Mouse (Mus musculus): Measurements from ENCODE around the gene Taar3. TPM values are rescaled to one million over a fixed set of nuclear protein-coding genes. Genes with fewer than 3 reads are reported as not detected.

The Taar3 gene
- polyA plus RNA-seq, 1 experiment from 2014 or later = not detected

DNA sequence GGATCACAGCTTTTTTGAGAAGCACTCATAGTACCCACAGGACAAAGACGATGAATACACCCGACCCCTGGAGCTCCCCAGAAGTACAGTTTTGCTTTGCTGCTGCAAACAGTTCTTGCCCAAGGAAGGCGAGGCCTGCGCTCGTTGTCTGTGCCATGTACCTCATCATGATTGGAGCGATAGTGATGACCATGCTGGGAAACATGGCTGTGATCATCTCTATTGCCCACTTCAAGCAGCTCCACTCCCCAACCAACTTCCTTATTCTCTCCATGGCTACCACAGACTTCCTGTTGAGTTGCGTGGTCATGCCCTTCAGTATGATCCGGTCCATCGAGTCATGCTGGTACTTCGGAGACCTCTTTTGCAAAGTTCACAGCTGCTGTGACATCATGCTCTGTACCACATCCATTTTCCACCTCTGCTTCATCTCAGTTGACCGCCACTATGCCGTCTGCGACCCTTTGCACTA lies 11.1 kb downstream of the Taar3 start, which contains the start of gene Taar4:
Gene Taar4, plus strand, starts transcription at position 51 of the 472 bp plus-strand sequence.
- Histone ChIP-seq H3K36me3 (no peaks in the 10 kb centered on the region), H3K27ac (no peak within 1 kb of the TSS), H3K9me3 (replicated peaks) (no peaks in the 10 kb centered on the region), H3K4me3 (replicated peaks) (no peak within 1 kb of the TSS), H3K9ac (no peak within 1 kb of the TSS), H3K4me1 (replicated peaks) (no peaks in the 10 kb centered on the region), H3K4me2 (no peak within 1 kb of the TSS), H3K27me3 (no peaks in the 10 kb centered on the region)
- DNase-seq = no peak
- 69% methylated on average over 13 of the region's 13 CpGs for WGBS (ENCODE audit: insufficient replicate concordance)
- ATAC-seq (ENCODE audit: low read depth) = no peak

DNA sequence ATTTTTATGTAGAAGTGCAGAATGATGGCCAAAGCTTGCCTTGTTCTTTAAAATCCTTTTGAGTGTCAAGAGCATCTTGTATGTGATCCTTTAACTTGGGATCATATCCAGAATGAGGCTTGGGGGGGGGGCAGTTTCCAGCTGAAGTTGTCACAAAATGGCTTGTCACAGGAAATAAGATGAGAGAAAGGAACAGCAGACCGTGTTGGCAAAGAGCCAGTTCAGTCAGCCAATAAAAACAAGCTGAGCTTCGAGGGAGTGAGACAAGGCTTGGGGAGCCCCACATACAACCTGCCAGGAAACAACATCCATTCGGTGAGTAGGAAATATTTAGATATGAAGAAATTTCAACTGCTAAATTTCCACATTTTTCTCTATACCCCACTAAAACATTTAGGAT lies 14.1 kb downstream of the Taar3 start:
- WGBS (ENCODE audit: insufficient replicate concordance) = 47% methylated on average over 3 of the region's 3 CpGs
- H3K4me3 ChIP-seq (replicated peaks) = no peak overlapping the region
- H3K4me1 ChIP-seq (replicated peaks) = no peaks in the 10 kb centered on the region
- H3K27me3 ChIP-seq = no peaks in the 10 kb centered on the region
- no peak overlapping the region for H3K4me2 ChIP-seq
- no peak overlapping the region for H3K9ac ChIP-seq
- H3K36me3 ChIP-seq = no peaks in the 10 kb centered on the region
- ATAC-seq (ENCODE audit: low read depth) = no peak
- no peak overlapping the region for H3K27ac ChIP-seq
- H3K9me3 ChIP-seq (replicated peaks) = no peaks in the 10 kb centered on the region
- no peak for DNase-seq

DNA sequence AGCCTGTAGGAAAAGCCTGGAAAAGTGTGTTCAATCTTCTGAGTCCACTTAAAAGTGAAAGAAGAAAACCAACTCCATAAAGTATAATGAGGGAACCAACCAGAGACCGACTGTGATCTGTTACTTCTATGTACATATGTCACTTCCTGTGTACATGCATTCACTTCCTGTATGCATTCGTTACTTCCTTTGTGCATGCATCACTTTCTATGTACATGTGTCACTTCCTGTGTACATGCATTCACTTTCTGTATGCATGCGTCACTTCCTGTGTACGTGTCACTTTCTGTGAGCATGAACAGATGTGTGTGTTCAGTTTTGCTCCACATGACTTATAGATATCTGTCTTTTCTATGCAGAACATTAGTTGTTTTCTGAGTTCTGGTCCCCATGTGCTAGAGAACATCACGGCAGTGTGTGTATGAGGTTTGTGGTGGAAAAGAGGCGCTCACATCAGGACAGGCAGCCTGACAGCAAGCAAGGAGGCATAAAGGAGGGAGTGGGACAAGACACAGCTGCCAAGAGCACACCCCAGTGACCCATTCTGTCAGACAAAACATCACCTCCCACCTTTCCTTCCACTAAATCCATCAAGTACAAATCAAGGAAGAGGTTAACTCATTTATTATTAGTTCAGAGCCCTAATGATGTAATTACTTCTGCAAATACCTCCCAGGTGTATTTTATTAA lies 15.7 kb downstream of the Taar3 start:
- Histone ChIP-seq H3K36me3 (no peaks in the 10 kb centered on the region), H3K4me2 (no peak overlapping the region), H3K9me3 (replicated peaks) (no peaks in the 10 kb centered on the region), H3K27me3 (no peaks in the 10 kb centered on the region), H3K4me1 (replicated peaks) (no peaks in the 10 kb centered on the region), H3K9ac (no peak overlapping the region), H3K27ac (no peak overlapping the region), H3K4me3 (replicated peaks) (no peak overlapping the region)
- ATAC-seq (ENCODE audit: low read depth) (no peak), DNase-seq (no peak)
- WGBS (ENCODE audit: insufficient replicate concordance) = 70% methylated on average over 6 of the region's 6 CpGs

DNA sequence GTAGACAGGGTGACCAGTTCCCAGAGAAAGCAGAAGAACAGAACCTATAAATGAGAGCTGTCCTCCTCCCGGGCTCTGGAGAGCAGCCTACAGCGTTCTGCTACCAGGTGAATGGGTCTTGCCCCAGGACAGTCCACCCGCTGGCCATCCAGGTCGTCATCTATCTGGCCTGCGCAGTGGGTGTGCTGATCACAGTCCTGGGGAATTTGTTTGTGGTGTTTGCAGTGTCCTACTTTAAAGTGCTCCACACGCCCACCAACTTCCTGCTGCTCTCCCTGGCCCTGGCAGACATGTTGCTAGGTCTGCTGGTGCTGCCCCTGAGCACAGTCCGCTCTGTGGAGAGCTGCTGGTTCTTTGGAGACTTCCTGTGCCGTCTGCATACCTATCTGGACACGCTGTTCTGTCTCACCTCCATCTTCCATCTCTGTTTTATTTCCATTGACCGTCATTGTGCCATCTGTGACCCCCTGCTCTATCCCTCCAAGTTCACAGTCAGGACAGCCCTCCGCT lies 21.4 kb downstream of the Taar3 start, which contains the start of gene Taar5:
Gene Taar5, plus strand, starts transcription at position 51 of the 510 bp plus-strand sequence.
- no peaks in the 10 kb centered on the region for H3K4me1 ChIP-seq (replicated peaks)
- no peak within 1 kb of the TSS for H3K4me3 ChIP-seq (replicated peaks)
- DNase-seq = no peak
- H3K27me3 ChIP-seq = no peaks in the 10 kb centered on the region
- 66% methylated on average over 11 of the region's 11 CpGs for WGBS (ENCODE audit: insufficient replicate concordance)
- no peaks in the 10 kb centered on the region for H3K9me3 ChIP-seq (replicated peaks)
- no peak for ATAC-seq (ENCODE audit: low read depth)
- H3K36me3 ChIP-seq = no peaks in the 10 kb centered on the region
- no peak within 1 kb of the TSS for H3K9ac ChIP-seq
- H3K4me2 ChIP-seq = no peak within 1 kb of the TSS
- H3K27ac ChIP-seq = no peak within 1 kb of the TSS

DNA sequence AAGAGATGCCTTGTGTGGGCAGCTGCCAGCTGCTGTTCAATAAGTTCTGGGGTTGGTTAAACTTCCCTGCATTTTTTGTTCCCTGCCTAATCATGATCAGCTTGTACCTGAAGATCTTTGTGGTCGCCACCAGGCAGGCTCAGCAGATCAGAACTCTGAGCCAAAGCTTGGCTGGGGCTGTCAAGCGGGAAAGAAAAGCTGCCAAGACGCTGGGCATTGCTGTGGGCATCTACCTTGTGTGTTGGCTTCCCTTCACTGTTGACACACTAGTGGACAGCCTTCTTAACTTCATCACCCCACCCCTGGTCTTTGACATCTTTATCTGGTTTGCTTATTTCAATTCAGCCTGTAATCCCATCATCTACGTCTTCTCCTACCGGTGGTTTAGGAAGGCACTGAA lies 21.9 kb downstream of the Taar3 start:
- H3K27ac ChIP-seq = no peak overlapping the region
- H3K9me3 ChIP-seq (replicated peaks) = no peaks in the 10 kb centered on the region
- H3K27me3 ChIP-seq = no peaks in the 10 kb centered on the region
- H3K4me2 ChIP-seq = no peak overlapping the region
- H3K4me1 ChIP-seq (replicated peaks) = no peaks in the 10 kb centered on the region
- 71% methylated on average over 5 of the region's 5 CpGs for WGBS (ENCODE audit: insufficient replicate concordance)
- H3K4me3 ChIP-seq (replicated peaks) = no peak overlapping the region
- DNase-seq (no peak), ATAC-seq (ENCODE audit: low read depth) (no peak)
- no peak overlapping the region for H3K9ac ChIP-seq
- H3K36me3 ChIP-seq = no peaks in the 10 kb centered on the region

DNA sequence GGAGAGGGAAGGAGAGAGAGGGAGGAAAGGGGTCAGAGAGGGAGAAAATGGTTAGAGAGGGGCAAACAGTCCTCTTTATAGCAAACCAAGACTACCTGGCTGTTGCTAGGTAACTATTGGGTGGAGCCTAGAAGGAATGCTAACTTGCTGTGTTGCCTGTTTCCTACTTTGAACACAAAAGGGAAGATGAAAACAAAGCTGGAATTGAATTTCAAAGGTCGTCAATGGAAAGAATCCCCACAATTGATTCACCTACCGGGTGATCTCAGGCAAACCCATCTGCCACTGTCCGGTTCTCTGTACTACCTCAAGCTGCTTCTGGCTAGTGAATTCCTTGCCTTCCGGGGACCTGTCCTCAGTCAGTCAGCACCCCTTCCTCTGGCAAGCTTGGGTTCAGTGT lies 28.6 kb downstream of the Taar3 start:
- H3K4me1 ChIP-seq (replicated peaks) = no peaks in the 10 kb centered on the region
- H3K27me3 ChIP-seq = no peaks in the 10 kb centered on the region
- H3K9me3 ChIP-seq (replicated peaks) = no peaks in the 10 kb centered on the region
- DNase-seq (no peak), ATAC-seq (ENCODE audit: low read depth) (no peak)
- no peak overlapping the region for H3K27ac ChIP-seq
- H3K9ac ChIP-seq = no peak overlapping the region
- WGBS (ENCODE audit: insufficient replicate concordance) = 54% methylated on average over 4 of the region's 4 CpGs
- no peaks in the 10 kb centered on the region for H3K36me3 ChIP-seq
- no peak overlapping the region for H3K4me3 ChIP-seq (replicated peaks)
- H3K4me2 ChIP-seq = no peak overlapping the region

DNA sequence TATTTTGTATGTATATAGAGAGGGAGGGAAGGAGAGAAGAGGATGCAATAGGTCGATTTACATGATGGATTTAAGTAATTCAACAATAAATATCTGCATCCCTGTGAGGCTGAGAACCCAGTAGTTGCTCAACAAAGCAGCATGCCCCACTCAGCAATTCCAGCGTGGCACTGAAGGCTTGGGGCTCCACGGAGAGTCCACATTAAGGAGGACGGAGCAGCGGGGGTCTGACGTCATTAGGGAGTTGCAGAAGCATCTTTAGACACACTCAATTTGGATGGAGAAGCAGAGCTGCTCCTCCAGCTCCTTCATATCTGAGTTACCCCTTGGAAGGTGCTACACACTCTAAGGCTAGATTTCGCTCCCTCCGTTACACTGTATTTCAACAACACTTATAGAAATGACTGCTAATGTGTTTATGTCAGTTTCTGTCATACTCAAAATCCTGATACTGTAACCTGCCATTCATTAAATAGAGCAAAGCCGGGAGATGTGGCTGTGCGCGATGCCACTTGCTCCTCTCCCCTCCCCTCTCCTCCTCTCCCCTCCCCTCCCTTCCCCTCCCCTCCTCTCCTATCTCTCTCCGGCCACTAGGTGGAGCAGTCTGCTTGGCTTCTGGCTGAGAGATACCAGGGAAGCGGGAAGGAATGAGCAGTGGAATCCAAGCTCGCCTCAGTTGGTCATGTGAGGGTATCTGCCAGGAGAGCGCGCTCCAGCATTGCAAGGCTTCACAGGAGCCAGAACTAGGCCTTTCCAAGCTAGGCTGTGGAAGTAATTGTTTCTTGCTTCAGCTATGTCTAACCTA lies 29.7 kb downstream of the Taar3 start:
- H3K4me1 ChIP-seq (replicated peaks) = no peaks in the 10 kb centered on the region
- no peak overlapping the region for H3K9ac ChIP-seq
- no peak overlapping the region for H3K4me2 ChIP-seq
- DNase-seq (peak; percentile 36), ATAC-seq (ENCODE audit: low read depth) (peak; percentile 63)
- no peak overlapping the region for H3K27ac ChIP-seq
- no peaks in the 10 kb centered on the region for H3K36me3 ChIP-seq
- no peak overlapping the region for H3K4me3 ChIP-seq (replicated peaks)
- WGBS (ENCODE audit: insufficient replicate concordance) = 36% methylated on average over 16 of the region's 16 CpGs
- H3K27me3 ChIP-seq = no peaks in the 10 kb centered on the region
- H3K9me3 ChIP-seq (replicated peaks) = no peaks in the 10 kb centered on the region

DNA sequence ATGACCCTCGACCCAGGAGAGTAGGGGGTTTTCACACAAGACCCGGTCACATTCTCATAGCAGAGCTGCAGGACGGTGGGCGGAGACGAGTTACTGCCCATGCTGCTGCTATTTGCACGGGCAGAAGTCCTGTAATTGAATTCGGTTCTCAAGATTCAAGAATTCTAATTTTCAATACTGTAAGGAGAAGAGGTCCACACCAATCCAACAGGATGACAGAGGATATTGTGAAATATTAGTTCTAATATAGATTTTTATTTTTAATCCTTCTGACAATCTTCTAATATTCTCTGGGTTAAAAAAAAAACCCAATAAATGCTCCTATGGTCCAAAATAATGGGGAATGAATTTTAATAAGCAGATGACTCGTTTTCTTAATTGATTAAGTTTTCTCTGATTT lies 36.2 kb downstream of the Taar3 start, which contains the start of gene Taar6:
Gene Taar6, minus strand, starts transcription at position 101 of the 400 bp plus-strand sequence.
- H3K4me1 ChIP-seq (replicated peaks) = no peaks in the 10 kb centered on the region
- 53% methylated on average over 8 of the region's 8 CpGs for WGBS (ENCODE audit: insufficient replicate concordance)
- no peaks in the 10 kb centered on the region for H3K27me3 ChIP-seq
- no peak within 1 kb of the TSS for H3K27ac ChIP-seq
- ATAC-seq (ENCODE audit: low read depth) (no peak), DNase-seq (no peak)
- no peak within 1 kb of the TSS for H3K4me3 ChIP-seq (replicated peaks)
- no peaks in the 10 kb centered on the region for H3K9me3 ChIP-seq (replicated peaks)
- no peak within 1 kb of the TSS for H3K9ac ChIP-seq
- H3K4me2 ChIP-seq = no peak within 1 kb of the TSS
- no peaks in the 10 kb centered on the region for H3K36me3 ChIP-seq

DNA sequence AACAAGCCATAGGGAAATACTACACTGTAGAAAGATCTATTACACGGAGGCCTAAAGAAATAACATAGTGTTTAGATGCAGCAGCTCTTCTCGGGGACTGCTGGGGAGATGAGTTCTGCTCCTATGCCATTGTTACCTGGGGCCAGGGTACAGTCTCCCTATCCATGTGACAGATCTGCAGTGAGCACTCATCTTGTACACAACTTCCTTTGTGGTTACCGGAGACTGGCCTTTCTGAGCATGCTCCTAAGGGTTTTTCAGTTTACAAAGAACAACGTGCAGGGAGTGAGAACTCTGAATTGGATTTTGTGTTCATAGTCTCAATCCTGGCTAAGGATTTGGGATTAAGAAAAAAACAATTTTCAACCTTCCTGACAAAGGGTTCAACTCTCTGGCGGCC lies 37.1 kb downstream of the Taar3 start:
- WGBS (ENCODE audit: insufficient replicate concordance) = 36% methylated on average over 5 of the region's 5 CpGs
- Histone ChIP-seq H3K9ac (no peak overlapping the region), H3K27ac (no peak overlapping the region), H3K4me2 (no peak overlapping the region), H3K27me3 (no peaks in the 10 kb centered on the region), H3K4me3 (replicated peaks) (no peak overlapping the region), H3K9me3 (replicated peaks) (no peaks in the 10 kb centered on the region), H3K4me1 (replicated peaks) (no peaks in the 10 kb centered on the region), H3K36me3 (no peaks in the 10 kb centered on the region)
- ATAC-seq (ENCODE audit: low read depth) = no peak
- DNase-seq = no peak

DNA sequence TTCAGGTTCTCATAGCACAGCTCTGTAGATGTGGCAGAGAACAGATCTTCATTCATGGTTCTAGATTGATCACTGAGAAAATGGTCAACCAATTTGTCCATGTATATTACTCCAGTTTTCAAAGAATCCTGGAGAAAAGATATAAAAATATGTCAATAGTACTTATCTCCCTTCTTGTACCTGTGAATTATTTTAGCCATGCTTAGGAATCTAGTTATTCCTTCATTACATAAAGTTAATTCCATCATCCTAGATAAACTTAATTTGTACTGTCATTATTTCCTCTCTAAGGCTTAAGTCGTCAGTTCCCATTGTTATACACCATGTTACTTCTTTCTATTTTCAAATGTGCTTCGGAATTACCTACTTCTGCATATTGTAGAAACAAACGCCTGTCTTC lies 44.0 kb downstream of the Taar3 start, which contains the start of gene Taar7a:
Gene Taar7a, minus strand, starts transcription at position 101 of the 400 bp plus-strand sequence.
- no peak for ATAC-seq (ENCODE audit: low read depth)
- DNase-seq = no peak
- no peak within 1 kb of the TSS for H3K27ac ChIP-seq
- no peaks in the 10 kb centered on the region for H3K4me1 ChIP-seq (replicated peaks)
- H3K4me3 ChIP-seq (replicated peaks) = no peak within 1 kb of the TSS
- H3K4me2 ChIP-seq = no peak within 1 kb of the TSS
- H3K27me3 ChIP-seq = no peaks in the 10 kb centered on the region
- 65% methylated on average over 3 of the region's 3 CpGs for WGBS (ENCODE audit: insufficient replicate concordance)
- no peaks in the 10 kb centered on the region for H3K9me3 ChIP-seq (replicated peaks)
- H3K36me3 ChIP-seq = no peaks in the 10 kb centered on the region
- no peak within 1 kb of the TSS for H3K9ac ChIP-seq

DNA sequence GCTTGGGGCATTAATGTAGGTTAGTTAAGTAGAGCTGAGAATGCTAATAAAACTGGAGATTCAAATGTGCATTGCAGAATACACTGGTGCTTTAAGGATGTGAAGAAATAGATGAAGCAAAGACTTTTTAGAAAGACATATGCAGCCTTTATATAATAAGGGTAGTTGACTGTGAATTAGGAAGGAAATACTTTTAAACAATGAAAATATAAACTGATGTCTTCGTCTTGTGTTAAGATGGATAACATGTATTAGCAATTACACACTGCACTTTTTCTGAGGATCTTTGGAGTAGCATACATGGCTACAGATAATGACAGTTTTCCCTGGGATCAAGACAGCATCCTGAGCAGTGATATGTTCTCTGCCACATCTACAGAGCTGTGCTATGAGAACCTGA lies 50.3 kb downstream of the Taar3 start, which contains the start of gene Taar7b:
Gene Taar7b, plus strand, starts transcription at position 301 of the 400 bp plus-strand sequence.
- no peak within 1 kb of the TSS for H3K4me2 ChIP-seq
- no peaks in the 10 kb centered on the region for H3K4me1 ChIP-seq (replicated peaks)
- no peak for DNase-seq
- H3K27ac ChIP-seq = no peak within 1 kb of the TSS
- no peaks in the 10 kb centered on the region for H3K36me3 ChIP-seq
- H3K9me3 ChIP-seq (replicated peaks) = no peaks in the 10 kb centered on the region
- H3K9ac ChIP-seq = no peak within 1 kb of the TSS
- H3K4me3 ChIP-seq (replicated peaks) = no peak within 1 kb of the TSS
- no peak for ATAC-seq (ENCODE audit: low read depth)
- no peaks in the 10 kb centered on the region for H3K27me3 ChIP-seq
- whole genome bisulfite sequencing (ENCODE audit: insufficient replicate concordance) = 63% methylated on average over 1 of the region's 1 CpGs
